Mouse (Mus musculus) kidney, postnatal 14 days (tissue): ENCODE measurements around the gene Aurka.
A peak's percentile ranks its signal among the peaks of the same experiment; 100 is the strongest.

ENCODE experiments used
- DNase-seq: peaks from one replicate; pipeline ENCODE4 v3.0.0; 2022; ENCODE audit warnings: mixed read lengths

The Aurka gene

DNA sequence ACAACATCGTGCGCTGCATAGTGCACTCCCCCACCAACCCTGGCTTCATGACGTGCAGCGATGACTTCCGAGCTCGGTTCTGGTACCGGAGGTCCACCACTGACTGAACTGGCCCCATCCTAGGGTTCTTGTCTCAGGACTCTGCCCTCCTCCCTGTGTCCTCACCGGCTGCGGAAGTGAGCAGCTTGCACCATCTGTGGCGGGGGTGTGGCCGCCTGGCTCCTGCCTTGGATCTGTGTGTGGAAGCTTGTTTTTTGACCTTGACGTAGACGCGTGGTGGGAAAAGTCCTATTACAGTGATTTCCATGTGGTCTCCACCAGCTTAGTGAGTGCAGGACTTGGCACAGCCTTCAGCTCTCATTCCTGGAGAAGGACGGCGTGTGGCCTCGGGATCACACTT is 10.2 kb upstream of the Aurka start:
- DNase-seq, result no peak

DNA sequence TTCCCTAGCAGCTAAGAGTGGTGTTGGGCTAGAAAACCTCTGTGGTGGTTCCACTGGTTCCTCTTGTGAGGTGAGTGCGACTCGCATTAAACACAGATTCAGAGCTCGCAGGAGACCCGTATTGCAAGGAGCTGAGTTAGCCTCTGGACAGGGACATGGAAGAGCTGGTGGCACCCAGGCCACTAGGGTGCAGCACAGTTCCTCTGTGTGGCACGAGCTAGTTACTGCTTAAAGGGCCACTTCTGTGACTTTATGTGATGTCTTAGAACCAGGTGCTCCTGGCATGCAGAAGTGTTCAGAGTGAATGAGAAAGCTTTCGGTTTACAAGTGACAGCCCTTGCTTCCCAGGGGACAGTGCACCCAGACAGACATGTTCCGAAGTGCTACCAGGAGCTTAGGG is 8.0 kb upstream of the Aurka start:
- DNase-seq, result peak; percentile 43

DNA sequence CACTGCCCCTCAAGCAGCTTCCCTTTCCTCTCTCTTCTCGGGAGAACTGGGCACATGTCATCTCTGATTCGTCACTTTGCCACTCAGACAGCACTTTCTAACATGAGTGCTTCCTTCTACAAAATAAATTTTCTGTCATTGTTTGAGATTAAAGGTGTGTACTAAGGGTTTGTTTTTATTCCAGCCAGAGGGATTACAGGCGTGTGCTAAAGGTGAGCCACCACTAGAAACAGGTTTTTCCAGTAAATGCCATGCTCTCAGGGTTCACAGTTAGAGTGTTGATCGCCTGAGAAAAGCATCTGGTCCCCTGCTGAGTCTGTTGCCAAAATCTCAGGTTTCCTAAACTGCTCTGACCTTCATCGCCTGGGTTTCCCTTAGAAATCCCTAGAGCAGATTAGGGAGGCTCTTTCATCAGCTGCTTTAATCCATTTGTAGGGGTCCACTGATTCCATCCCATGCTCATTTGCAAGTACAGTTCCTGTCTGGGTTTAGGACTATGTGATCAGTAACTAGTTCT is 6.7 kb upstream of the Aurka start:
- DNase-seq, result no peak

DNA sequence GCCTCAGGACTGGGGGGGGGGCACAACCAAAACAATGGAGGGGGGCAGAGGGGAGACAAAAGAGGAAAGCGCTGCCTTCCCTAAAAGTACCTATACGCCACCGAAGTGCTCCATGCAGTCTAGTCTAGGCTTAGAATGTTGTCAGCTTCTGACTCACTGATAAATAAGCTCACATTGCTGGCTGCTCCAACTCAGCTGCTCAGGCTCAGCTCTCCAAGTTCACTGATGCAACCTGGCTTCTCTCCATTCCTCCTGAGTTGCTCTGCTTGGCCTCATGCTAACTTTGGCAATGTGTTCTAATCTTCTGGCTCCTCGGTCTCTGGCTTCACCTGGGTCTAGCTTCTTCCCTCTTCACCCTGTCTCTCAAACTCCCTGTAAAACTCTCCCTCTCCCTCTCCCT is 6.2 kb upstream of the Aurka start:
- DNase-seq, result no peak

DNA sequence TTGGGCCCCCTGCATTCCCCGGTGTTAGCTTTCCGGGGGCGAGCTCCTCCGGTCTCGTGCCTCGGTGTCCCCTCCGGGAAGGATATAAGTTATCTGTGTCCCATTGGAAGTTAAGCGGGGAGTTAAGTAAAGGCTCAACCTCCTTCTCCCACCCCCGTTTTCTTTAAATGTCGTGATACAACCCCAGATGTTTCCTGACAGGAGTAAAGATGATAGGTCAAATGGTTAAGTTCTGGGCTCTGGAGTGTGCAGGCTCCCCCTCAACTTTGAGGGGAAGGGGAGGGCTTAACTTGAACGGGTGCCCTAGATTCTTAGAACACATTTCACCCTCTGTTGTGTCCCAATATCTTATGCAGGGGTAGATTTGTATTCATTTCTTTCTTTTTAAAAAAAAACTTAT is 923 bp upstream of the Aurka start:
- DNase-seq, result no peak

DNA sequence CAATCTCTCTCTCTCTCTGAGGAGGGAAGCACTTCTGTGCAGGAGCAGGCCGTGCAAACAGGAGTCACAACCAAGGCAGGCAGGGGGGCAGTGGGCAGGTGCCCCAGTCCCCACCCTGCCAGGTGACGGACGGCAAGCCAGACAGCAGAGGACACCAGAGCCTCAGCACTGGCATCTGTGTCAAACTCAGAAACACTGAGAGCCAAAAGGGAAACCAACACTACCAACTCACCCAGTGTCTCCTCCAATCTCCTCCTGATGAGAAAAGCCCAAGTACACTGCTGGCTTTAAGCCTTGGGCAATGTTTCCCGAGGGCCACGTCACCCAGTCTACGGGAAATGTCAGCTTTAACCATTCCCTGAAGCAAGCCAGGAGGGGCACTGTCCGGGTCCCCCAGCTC is 7.2 kb downstream of the Aurka start:
- no peak for DNase-seq

DNA sequence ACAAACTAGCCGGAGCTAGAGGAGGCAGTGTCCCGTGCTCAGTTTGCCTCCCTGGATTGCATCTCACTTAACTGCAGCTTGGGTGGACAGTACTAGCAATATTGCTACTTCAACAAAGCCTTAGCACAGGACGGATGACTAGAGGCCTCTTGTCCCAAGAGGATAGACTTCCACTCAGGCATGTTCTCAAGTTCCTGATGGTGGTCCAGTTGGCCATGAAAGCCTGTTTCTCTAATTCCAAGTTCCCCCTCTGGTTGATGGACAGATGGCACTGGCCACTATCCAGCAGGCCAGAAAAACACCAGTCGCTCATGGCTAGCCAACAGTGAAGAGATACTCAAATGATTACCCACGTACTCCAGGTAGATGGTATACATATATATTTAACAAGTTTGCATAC is 14.5 kb downstream of the Aurka start:
- no peak for DNase-seq

DNA sequence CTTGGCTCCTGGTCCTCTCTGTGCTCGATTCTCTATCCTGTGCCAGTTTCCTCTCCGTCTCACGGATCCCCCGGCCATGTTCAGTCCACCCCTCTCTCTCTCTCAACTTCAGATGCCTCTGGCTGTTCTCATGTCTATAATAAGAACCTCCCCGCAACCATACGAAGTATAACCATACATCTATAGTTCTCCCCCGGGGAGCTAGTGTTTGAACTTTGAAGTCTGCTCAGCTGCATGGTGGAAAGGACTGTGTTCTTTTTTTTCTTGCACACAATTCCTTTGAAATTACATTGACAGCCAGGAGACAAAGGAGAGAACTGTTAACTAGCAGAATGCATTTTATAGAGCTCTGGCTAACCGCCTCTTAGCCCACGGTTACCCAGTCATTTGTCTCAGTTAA is 15.6 kb downstream of the Aurka start:
- DNase-seq, result no peak

DNA sequence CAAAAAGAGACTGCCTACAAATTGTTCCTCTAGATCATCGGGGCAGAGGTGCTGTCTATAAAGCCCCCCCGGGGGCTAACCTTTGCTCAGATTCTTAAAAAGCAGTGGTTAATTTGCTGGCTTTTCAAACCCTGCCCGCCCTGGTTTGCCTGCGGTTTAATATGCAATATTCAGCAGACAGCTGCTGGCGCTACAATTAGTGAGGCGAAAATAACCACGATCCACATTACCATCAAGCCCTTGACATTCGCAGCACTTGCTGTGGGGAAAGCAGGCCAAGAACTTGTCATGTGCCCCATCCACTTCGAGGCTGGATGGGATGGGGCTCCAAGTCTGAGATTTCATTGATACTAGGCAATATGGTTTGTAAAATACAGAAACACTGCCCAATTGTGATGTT is 17.1 kb downstream of the Aurka start:
- no peak for DNase-seq

DNA sequence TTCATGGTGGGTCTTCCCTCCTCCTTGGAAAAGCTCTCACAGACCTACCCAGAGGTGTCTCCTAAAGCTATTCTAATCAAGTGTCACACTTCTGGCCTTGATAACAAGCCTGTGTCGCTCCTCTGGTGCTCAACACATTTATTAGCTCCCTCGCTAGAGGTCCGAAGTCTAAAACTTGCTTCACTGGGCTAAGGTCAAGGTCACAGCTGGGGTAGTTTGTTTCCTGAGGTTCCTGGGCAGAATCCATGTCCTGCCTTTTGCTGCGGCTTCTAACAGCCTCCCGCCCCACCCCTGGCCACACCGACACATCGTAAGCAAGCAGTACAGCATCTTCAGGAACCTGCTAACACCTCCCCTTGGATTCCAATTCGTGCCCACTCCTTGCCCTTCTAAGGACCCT is 19.6 kb downstream of the Aurka start:
- no peak for DNase-seq

DNA sequence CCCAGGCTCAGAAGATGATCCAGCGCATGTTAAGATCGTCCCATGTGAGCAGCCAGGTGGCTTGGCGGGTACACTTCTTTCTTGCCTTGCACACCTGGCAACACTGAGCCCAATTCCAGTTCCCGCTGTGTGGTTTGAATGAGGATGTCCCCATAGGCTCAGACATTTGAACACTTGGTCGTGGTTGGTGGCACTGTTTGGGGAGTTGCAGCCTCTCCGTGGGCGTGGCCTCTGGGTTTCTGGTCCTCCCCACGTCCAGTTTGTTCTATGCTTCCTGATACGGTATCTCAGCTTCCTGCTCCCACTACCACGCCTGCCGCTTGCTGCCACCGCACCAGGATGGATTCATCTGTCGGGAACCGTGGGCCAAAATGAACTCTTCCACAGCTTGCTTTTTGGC is 20.6 kb downstream of the Aurka start:
- DNase-seq, result no peak

DNA sequence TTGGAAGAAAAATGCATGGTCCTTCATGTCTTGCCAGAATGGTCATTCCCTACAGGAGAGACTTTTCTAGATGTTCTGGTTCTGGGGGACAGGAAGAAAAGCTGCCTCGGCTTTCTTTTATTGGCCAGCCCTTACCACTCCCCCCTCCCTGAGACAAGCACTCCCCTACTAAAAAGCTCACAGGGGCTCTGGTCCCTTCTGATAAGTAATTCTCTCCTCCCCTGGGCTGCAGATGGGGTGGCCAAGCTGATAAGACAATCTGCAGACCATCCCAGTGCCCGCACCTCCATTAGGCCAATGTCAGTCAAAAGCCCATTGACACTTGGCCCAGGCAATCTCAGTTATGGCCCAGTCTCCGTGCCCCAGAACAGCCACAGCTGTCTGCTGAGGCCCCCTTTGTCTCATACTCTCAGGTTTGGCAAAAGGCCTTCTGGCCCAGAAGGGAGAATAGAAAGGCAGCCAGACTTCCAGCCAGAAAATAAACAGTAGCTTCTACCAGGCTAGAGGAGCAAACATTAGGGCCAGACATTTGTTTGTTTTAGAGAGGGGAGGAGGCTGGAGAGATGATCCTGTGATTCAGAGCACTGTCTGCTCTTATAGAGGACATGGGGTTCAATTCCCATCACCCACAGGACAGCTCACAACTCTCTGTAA is 21.9 kb downstream of the Aurka start:
- no peak for DNase-seq

DNA sequence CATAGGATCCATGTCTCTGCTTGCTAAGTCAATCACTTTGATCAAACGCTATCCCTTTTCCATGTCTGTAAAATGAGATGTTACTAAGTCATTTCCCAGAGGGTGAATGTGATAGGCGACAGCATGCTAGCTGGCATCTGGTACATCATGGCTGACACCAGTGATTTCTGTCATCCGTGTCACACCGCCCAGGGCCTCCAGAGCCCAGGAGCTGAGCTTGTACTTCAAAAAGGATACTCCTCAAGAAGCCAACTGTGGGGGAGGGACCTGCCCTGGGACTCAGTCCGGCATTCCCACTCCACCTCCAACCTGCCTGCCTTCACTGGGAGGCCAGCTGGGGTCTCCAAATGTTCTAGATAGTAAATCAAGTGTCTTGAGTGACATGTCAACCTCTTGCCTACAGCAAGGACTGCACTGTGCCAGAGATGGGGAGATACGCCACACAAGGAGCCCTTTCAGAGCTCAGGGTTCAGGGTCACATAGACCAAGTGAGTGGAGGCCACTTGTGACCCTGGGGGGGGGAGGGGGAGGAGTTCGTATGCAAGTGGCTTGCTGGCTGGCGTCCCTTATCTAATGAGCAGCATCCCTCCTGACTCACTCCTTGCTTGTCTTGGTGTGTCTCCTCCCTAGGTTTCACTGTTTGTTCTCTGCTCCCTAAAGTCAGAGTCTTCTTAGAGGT is 23.3 kb downstream of the Aurka start:
- no peak for DNase-seq

DNA sequence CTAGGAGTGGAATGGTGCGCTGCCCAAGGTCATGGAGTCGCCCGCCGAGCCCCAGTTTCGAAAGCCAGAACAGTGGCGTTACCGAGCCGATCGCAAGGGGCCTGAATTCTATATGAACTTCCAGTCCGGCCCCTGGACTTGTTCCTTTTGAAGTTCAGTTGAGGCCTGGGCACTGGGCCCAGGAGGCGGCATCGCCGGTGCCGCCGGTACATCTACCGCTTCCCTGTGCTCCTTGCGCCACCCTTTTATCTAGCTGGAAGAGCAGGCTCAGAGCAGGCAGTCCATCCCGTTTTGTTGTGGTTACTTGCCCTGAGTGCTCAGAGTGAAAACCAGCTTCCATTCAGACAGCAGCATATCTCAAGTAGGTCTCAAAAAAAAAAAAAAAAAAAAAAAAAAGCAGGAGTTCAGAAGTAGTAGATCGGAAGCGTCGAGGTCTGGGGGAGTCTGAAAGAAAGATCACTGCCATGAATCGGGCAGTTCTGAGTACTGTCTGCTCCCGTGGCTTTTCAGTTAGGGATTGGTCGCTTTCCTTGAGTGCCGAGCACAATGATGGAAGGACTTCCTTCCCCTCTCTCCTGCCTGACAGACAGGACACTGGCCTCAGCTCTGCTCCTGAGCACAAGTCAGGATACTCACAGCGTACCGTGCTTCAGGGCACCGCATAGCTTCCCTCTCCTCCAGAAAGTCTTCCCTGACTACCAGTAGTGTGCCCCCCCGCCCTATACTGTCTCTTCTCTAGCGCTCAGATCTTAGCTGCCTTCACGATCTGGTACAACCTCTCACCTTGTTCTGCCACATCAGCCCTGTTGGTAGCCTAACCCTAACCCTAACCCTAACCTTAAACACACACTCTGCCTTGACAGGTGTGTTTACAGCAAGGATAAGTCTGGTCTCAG is 24.1 kb downstream of the Aurka start:
- peak; percentile 71 for DNase-seq

DNA sequence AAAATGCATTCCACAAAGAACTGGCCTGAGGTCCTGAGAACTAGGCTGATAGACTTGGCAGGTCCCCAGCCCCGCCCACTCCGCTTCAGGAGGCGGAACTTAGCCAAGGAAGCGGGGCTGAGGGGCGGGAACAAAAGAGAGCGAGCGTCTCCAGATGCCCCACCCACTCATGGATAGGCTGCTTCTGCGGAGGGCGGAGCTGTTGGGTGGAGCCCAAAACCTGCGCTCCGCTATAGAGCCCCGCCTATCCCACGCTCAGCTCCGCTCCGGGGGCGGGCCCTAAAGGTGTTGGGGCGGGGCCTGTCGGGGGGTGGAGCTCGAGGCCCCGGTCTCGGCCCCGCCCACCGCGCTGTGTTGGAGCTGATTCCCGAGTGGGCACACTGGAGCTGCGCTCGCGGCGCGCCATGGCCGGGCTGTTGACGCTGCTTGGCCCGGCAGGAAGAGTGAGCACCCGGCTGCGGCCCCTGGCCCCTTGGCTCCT is 25.0 kb downstream of the Aurka start, which contains the start of gene Fam210b:
Gene Fam210b (plus strand): TSS at position 308 of the 481 bp plus-strand sequence.
- peak; percentile 98 for DNase-seq

DNA sequence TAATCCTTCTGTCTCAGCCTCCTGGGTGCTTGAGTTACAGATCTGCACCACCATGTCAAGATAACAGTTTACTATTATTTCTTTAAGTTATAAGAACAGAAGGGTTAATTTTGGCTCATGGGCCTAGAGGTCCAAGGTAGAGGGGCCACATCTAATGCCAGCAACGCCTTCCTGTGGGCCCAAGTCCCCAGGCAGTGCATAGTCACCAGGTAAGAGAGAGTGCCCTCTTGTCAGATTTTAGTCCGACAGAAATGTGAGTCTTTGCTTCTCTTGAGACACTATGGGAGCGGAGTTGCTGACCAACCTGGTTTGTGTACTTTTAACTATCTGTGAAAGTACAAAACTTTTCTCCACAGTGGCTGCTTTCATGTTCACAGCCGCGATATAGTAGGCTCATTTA is 25.7 kb downstream of the Aurka start:
- no peak for DNase-seq

DNA sequence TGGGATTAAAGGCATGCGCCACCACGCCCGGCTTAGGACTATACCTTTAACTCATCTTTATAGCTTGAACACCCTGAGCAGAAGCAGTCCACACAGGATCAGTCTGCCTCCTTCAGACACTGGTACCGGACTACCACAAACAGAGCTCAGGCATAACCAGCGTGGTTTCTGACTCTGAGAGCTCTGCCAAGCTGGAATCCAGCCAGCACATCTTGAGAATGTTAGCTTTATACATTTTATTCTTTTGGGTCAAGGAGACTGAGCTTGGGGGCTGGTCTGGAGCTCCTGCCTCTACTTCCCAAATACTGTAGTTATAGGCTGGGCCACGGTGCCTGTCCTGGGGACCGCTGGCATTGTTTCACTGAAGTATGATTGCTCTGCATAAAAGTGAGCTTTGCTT is 26.6 kb downstream of the Aurka start:
- no peak for DNase-seq

DNA sequence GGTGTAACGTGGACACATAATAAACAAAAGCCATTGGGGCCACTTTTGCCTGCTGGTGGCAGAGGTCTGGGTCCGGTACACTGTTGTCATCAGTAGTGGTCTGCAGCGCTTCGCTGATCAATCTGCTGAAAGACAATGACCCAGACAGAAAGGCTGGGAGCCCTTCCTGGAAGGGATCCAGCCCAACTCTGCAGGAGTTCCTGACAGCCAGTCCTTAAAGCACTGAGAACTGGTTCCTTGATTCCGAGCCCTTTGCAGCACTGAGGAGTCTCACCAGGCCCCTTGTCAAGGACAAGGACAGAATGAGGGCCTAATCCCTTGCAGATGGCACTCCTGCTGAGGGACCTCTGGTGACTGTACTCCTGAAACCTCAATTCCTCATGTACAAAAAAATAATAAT is 28.7 kb downstream of the Aurka start:
- DNase-seq, result no peak

DNA sequence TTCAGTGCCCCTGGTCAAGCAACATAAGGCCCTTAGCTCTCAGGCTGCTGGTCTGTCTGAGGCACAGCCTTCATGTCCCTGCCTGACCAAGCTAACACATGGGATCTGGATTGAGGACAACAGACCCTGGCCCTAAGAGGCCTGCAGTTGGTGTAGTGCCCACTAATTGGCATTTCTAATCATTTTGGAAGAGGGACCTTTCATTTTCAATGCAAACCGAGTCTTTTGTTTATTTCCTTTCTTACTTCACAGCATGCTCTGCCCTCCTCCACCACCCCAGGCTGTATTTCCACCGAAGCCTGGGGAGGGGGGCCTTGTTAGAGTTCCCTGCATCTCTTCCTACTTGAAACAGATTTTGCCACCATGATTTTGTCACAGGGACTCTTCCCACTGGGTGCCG is 29.4 kb downstream of the Aurka start:
- DNase-seq, result no peak

DNA sequence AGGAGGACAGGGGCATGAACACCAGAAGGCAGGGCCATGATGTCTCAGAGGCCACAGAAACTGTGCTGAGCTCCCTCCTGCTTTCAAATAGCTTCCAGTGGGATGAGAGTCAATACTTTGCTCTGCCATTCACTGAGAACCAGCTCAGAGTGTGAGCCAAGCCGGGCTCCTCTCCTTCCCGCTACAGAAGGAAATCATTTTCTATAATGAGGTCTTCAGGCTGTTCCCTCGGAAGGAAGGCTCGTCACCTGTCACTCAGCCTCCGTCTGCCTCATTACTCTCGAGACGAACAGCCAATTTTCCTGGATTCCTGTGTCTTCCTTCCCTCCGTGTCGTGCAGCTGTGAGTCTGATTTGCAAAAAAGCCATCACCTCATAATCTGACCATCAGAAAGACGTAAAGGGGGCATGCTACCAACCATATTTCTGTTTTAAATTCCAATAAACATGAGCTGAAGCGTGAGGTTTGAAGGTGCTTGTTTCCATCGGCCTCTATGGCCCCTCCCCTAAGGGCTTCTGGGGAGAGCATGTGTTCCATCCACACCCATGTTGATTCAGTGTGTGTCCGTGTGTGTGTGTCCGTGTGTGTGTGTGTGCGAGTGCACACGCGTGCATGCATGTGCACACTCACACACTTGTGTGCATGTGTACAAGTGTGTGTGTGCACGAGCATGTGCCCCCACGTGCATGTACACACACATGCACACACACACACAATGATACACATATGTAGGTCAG is 32.0 kb downstream of the Aurka start:
- DNase-seq, result no peak

DNA sequence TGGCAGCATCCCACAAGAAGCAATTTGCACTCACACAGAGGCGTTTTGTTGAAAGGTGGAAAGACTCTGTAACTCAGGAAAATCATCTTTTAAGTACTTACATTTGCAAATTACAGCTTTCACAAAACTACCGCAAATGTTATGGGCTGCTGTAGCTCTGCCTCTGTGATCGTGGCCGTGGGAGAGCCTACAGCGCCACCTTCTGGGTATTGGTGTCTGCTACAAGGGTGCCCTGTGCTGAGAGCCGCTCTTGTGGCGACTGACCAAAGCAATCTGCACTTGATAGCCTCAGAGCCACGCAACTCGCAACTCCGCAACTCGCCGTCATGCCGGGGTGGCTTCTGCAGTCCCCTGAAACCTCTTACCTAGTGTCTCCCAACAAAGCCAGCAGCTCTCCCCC is 41.2 kb downstream of the Aurka start:
- DNase-seq, result no peak

DNA sequence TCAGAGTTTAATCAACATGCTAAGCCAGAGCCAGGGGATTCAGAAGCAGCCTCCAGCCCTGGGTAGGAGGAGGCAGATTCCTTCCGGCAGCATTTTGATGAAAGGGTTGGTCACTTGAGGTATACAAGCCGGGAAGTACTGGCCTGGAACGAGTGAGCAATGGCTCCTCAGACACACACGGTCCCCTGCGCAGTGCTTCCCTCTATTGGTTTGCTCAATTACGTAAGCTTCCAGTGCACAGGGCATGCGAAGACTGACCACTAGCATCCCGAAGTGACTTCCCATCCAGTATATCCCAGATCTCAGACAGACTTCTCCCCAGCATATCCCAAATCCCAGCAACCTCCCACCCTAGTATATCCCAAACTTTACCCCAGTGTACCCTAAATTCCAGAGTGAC is 42.1 kb downstream of the Aurka start:
- no peak for DNase-seq

DNA sequence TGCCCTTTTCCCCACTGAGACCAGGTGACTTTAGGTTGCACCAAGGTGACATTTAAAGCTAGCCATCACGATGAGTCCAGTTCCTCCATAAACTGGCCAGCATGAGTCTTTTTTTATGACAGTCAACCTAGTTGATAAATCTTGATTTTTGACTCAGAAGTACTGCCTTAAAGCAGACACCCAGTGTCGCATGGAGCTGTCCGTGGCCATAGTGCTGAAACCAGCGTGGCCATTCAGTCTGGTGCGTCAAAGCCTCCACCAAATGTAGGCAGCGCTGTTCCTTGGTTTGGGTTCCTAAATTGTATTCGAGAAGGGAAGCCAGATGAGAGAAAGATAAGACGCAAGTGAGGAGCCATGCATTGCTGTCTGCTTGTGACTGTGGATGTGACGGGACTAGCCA is 49.5 kb downstream of the Aurka start:
- peak; percentile 77 for DNase-seq
